Mouse (Mus musculus) cerebellum, postnatal 10 days (tissue): ENCODE measurements at regions not wholly inside any gene's neighbourhood (a gene's known extent, or its start where the extent isn't known, plus 50 kb on each side); places are given as distances from the start of the nearest gene placed in this dataset.
A peak's percentile ranks its signal among the peaks of the same experiment; 100 is the strongest.

ENCODE experiments used
- DNase-seq, 2 experiments: peaks; one replicate each; pipeline ENCODE4 v3.0.0; 2021; ENCODE audit warnings: mixed read lengths in 2 of 2

DNA sequence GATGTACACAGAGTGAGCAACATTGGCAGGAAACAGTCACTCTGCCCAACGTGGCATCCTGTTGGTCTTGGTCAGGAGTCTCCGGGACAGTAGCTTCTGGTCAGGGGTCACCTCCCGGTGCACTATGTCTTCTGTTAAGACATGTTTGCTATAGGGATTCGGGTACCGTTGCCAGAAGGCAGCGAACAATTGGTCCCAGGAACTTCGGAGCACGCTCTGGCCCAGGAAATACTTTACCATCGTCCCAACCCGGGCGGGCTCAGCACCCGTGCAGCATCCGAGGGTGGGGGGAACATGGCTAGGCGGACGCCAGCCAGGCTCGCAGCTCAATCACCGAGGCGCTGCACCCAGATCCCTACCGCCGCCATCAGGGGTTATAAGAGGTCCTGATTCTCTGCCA is 80.6 kb upstream of the Adam23 start:
- no peak for DNase-seq

DNA sequence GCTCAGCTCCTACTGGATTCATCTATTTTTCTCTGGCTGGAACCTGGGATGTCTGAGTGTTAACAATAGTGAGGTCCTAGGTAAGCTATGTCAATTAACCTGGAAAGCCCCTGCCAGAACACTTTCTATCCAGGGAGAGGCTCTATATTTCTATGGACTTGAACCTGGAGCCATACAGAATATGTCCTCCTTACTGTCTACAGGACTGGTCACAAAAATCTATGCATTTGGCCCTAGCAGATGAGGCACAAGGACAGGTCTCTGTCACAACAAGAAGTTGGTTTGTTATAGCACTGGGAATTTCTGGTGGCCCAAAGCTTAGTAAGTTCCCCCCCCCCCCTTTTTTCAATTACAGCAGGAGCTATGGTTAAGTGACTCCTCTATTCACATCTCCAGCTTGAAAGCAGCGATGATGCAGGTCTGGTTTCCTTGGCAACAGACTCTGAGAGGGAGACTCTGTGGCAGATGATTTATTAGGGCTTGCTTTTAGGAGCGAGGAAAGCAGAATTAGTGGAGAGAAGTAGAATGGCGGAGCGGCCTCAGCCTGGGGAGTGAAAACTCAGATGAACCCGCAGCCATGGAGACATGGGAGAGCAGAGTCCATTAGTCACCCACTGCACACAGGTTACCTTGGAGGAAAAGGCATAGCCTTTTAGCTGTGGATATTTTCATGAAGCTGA is 77.9 kb upstream of the Adam23 start:
- peak; percentile 4 to 10 for DNase-seq

DNA sequence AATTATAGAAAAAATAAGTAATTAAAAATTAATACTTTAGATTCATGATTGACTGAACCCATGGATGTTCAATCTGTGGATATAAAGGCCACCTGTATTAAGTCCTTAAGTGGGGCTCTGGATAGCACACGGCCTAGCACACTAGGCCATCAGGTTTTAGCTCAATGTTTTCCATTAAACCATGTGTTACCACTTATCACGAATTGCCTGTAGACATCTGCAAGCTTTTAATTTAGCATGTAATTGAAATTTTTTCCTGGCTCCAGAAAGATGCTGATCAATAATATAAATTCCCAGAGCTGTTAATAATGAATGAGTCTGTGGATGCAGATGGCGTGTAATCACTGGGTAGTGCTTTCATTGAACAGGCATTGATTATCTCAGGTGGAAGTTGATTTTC is 76.8 kb upstream of the Adam23 start:
- DNase-seq, result no peak

DNA sequence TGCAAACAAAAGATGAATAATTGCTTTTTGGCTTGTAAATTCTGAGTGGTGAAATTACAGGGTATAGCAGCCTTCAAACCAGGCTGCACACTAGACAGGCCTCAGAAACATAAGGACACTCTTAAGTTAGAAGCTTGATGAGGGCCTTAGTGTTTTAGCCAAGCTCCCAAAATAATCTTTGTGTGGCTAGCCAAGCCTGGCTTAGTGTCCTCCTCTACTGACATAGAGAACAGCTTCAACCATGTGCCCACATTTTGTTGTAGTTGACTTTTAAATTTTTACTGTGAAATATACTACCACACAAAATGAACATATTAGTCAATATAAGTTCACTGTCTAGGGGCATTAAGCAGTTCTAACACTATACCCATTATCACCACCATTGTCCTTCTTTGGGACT is 76.1 kb upstream of the Adam23 start:
- no peak for DNase-seq

DNA sequence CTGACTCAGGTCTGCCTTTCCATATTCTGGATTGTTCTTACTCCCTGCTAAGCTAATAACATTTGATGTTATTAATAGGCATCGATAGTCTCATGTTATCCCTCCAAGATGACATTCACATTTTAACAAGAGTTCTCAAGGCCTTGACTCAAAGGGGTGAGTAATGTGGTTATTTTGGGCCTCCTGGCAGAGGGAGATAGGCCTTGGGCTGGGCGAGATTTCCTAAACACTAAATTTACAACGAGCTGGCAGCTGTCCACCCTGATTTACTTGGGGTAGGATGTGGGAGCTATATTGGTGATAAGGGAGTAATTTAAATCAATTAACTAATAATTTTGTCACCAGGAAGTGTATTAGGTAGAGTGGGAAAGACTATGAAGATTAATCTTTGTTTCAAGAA is 62.6 kb upstream of the Adam23 start:
- peak in 1 of 2 experiments; percentile 7 for DNase-seq

DNA sequence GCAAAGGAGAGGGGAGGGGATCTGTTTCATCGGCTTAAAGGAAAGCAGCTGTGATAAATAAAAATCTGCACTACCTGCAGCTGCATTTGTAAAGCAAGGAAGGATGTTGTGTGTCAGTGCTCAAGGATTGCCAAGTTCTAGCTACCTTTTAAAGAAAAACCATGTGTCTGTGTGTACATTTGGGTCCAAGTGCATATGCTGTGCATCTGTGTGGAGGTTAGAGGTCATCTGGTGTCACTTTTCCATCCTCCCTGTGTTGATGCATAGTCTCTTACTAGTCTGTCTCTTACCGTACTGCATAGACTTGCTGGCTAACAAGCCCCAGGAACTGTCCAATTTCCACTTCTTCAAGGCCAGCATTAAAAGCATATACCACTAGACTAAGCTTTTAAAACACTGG is 60.6 kb upstream of the Adam23 start:
- no peak for DNase-seq

DNA sequence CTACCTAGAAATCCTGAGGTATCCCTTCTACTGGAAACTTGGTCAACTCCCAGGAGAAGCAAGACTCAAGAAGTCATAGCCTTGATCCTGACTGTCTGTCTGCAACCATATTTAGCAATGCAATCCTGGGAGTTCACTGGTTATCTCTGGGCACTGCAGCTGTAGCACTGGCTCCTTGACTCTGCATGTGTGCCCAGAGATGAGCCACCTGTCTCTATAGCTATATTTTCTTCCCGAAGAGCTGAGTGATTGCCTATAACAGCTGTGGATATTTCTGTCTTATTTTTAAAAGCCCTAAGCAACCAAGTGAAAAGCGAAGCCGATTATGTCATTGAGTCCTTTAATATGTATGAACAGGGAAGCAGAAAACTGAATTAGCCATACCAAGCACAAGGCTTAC is 50.3 kb upstream of the Adam23 start:
- DNase-seq, result no peak
